Mouse (Mus musculus): ENCODE results near the gene Zbtb3. TPM values are rescaled to one million over a fixed set of nuclear protein-coding genes. Genes with fewer than 3 reads are reported as not detected.

The Zbtb3 gene
- polyA plus RNA-seq, 1 experiment: 3.0 TPM

- Histone ChIP-seq H3K4me1 (ENCODE audit: control insufficient read depth, insufficient read depth, low read length) (no peaks in the 10 kb centered on the region), H3K4me3 (replicated peaks; ENCODE audit: control insufficient read depth, low read depth, low read length) (no peak overlapping the region), H3K27ac (ENCODE audit: control insufficient read depth, insufficient read depth, low read depth, low read length, poor library complexity) (no peak overlapping the region)
- no peak for TF ChIP-seq POLR2A (IDR thresholded peaks at IDR 0.05; ENCODE audit: borderline replicate concordance, control insufficient read depth, low read depth, low read length)
- TF ChIP-seq CTCF (IDR thresholded peaks at IDR 0.05; ENCODE audit: control insufficient read depth, insufficient read depth, low read length): no peak
- 83% methylated on average over 1 of the region's 1 CpGs for WGBS
Measured at GRCm38 (mm10) chr19:8789171-8789570, 13.2 kb upstream of the Zbtb3 start.

DNA sequence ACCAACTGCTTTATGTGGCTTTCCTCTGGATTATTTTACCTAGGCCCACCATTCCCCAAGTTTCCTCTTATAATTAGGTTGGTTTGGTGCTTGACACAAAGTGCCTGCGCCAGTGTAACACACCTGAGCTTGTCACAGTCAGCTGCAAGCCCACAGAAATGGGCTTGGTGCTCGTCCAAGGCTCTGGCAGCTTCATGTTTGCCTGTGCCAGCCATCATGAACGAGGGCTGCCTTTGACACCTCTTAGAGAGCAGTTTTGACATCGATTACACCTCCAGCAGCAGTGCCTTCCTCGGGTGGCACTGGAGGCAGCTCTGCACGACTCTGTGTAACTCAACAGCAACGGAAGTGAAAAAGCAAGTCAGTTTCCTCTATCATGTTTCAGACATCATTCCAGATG lies 12.2 kb upstream of the Zbtb3 start:
- no peaks in the 10 kb centered on the region for H3K4me1 ChIP-seq (ENCODE audit: control insufficient read depth, insufficient read depth, low read length)
- H3K4me3 ChIP-seq (replicated peaks; ENCODE audit: control insufficient read depth, low read depth, low read length): no peak overlapping the region
- WGBS: 73% methylated on average over 7 of the region's 7 CpGs
- H3K27ac ChIP-seq (ENCODE audit: control insufficient read depth, insufficient read depth, low read depth, low read length, poor library complexity): no peak overlapping the region
- TF ChIP-seq POLR2A (IDR thresholded peaks at IDR 0.05; ENCODE audit: borderline replicate concordance, control insufficient read depth, low read depth, low read length): no peak
- TF ChIP-seq CTCF (IDR thresholded peaks at IDR 0.05; ENCODE audit: control insufficient read depth, insufficient read depth, low read length): no peak

- H3K4me1 ChIP-seq (ENCODE audit: control insufficient read depth, insufficient read depth, low read length): no peaks in the 10 kb centered on the region
- TF ChIP-seq POLR2A (IDR thresholded peaks at IDR 0.05; ENCODE audit: borderline replicate concordance, control insufficient read depth, low read depth, low read length): peak; percentile 65; the same call in 1 of the 2 replicates
- TF ChIP-seq CTCF (IDR thresholded peaks at IDR 0.05; ENCODE audit: control insufficient read depth, insufficient read depth, low read length): no peak
- peak within 1 kb of the TSS; percentile 45 for H3K27ac ChIP-seq (ENCODE audit: control insufficient read depth, insufficient read depth, low read depth, low read length, poor library complexity)
- WGBS: under 1% methylated on average over 25 of the region's 25 CpGs
- peak within 1 kb of the TSS; percentile 83 for H3K4me3 ChIP-seq (replicated peaks; ENCODE audit: control insufficient read depth, low read depth, low read length)
Measured at GRCm38 (mm10) chr19:8798264-8798946, 4.0 kb upstream of the Zbtb3 start, which contains the start of gene Polr2g. Gene Polr2g, minus strand, starts transcription at chr19:8798577.

- H3K27ac ChIP-seq (ENCODE audit: control insufficient read depth, insufficient read depth, low read depth, low read length, poor library complexity): no peak overlapping the region
- no peak overlapping the region for H3K4me3 ChIP-seq (replicated peaks; ENCODE audit: control insufficient read depth, low read depth, low read length)
- no peak for TF ChIP-seq POLR2A (IDR thresholded peaks at IDR 0.05; ENCODE audit: borderline replicate concordance, control insufficient read depth, low read depth, low read length)
- no peak for TF ChIP-seq CTCF (IDR thresholded peaks at IDR 0.05; ENCODE audit: control insufficient read depth, insufficient read depth, low read length)
- 0 out of 2 replicates have a peak, but pooled peaks cover under 1% of the 10 kb centered on the region for H3K4me1 ChIP-seq (ENCODE audit: control insufficient read depth, insufficient read depth, low read length)
Measured at GRCm38 (mm10) chr19:8798947-8799315, 3.4 kb upstream of the Zbtb3 start.

DNA sequence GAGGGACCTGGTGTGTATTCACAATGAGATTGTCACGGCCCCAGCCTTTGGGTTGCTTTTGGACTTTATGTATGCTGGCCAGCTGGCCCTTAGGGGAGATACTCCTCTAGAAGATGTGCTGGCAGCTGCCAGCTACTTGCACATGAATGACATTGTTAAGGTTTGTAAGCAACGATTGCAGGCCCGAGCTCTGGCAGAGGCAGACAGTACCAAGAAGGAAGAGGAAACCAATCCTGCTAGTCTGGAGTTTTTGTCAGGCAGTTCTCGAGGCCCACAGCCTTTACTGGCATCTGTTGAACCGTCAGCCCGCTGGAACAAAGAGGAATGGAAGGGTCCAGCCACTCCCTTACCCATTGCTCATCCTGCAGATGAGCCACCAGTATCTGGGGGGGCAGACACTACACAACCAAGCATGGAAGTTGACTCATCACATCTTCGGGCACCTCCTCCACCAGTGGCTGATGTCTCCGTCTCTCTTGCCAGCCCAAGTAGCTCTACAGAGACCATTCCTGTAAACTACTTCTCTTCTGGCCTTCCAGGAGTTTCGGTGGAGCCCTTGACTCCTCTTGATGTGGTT lies 937 bp downstream of the Zbtb3 start:
- Histone ChIP-seq H3K27ac (ENCODE audit: control insufficient read depth, insufficient read depth, low read depth, low read length, poor library complexity) (no peak overlapping the region), H3K4me3 (replicated peaks; ENCODE audit: control insufficient read depth, low read depth, low read length) (no peak overlapping the region), H3K4me1 (ENCODE audit: control insufficient read depth, insufficient read depth, low read length) (peaks cover 2% of the 10 kb centered on the region; the same call in 1 of the 2 replicates)
- 70% methylated on average over 9 of the region's 9 CpGs for WGBS
- TF ChIP-seq CTCF (IDR thresholded peaks at IDR 0.05; ENCODE audit: control insufficient read depth, insufficient read depth, low read length): no peak
- TF ChIP-seq POLR2A (IDR thresholded peaks at IDR 0.05; ENCODE audit: borderline replicate concordance, control insufficient read depth, low read depth, low read length): no peak

DNA sequence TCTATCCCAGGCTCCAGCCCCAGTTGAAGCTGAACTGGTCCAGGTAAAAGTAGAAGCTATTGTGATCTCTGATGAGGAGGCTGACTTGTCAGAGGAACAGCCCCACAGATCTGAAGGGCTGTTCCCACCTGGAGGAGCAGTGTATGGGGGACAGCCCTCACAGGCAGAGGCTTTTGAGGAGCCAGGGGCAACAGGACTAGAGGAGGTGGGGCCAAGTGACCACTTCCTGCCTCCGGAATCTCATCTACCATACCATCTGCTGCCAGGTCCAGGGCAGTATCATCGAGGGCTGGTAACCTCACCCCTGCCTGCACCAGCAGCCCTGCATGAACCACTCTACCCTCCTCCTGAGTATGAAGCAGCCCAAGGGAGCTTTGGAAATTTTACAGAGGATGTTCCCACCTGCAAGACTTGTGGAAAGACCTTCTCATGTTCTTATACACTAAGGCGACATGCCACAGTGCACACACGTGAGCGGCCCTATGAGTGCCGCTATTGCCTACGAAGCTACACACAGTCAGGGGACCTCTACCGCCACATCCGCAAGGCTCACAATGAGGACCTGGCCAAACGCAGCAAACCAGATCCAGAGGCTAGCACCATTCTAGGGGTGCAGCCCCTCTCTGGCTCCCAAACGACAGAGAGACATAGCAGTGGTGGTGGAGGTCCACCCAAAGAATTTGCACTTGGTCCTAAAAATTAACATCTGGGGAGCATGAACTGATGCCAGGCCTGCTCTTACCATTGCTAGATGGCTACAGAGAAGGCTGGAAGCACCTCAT lies 1.7 kb downstream of the Zbtb3 start:
- peaks cover 2% of the 10 kb centered on the region; the same call in 1 of the 2 replicates for H3K4me1 ChIP-seq (ENCODE audit: control insufficient read depth, insufficient read depth, low read length)
- WGBS: 69% methylated on average over 11 of the region's 11 CpGs
- no peak overlapping the region for H3K27ac ChIP-seq (ENCODE audit: control insufficient read depth, insufficient read depth, low read depth, low read length, poor library complexity)
- H3K4me3 ChIP-seq (replicated peaks; ENCODE audit: control insufficient read depth, low read depth, low read length): no peak overlapping the region
- TF ChIP-seq POLR2A (IDR thresholded peaks at IDR 0.05; ENCODE audit: borderline replicate concordance, control insufficient read depth, low read depth, low read length): no peak
- TF ChIP-seq CTCF (IDR thresholded peaks at IDR 0.05; ENCODE audit: control insufficient read depth, insufficient read depth, low read length): no peak

- Histone ChIP-seq H3K4me1 (ENCODE audit: control insufficient read depth, insufficient read depth, low read length) (peaks cover 2% of the 10 kb centered on the region; the same call in 1 of the 2 replicates), H3K27ac (ENCODE audit: control insufficient read depth, insufficient read depth, low read depth, low read length, poor library complexity) (peak overlapping the region; percentile 73), H3K4me3 (replicated peaks; ENCODE audit: control insufficient read depth, low read depth, low read length) (no peak overlapping the region)
- TF ChIP-seq CTCF (IDR thresholded peaks at IDR 0.05; ENCODE audit: control insufficient read depth, insufficient read depth, low read length): no peak
- no peak for TF ChIP-seq POLR2A (IDR thresholded peaks at IDR 0.05; ENCODE audit: borderline replicate concordance, control insufficient read depth, low read depth, low read length)
- WGBS: 88% methylated on average over 5 of the region's 5 CpGs
Measured at GRCm38 (mm10) chr19:8806810-8807209, 4.5 kb downstream of the Zbtb3 start.

GRCm38 (mm10) chr19:8815812-8816211 lies 13.5 kb downstream of the Zbtb3 start:
- TF ChIP-seq POLR2A (IDR thresholded peaks at IDR 0.05; ENCODE audit: borderline replicate concordance, control insufficient read depth, low read depth, low read length) (no peak), CTCF (IDR thresholded peaks at IDR 0.05; ENCODE audit: control insufficient read depth, insufficient read depth, low read length) (no peak)
- Histone ChIP-seq H3K27ac (ENCODE audit: control insufficient read depth, insufficient read depth, low read depth, low read length, poor library complexity) (no peak overlapping the region), H3K4me3 (replicated peaks; ENCODE audit: control insufficient read depth, low read depth, low read length) (no peak overlapping the region), H3K4me1 (ENCODE audit: control insufficient read depth, insufficient read depth, low read length) (no peaks in the 10 kb centered on the region)
- 84% methylated on average over 11 of the region's 11 CpGs for WGBS

Data from bone marrow, adult 2 months (tissue).